Comparison of ENCODE assay signal across 24 mouse cellular contexts in the genomic region with DNA sequence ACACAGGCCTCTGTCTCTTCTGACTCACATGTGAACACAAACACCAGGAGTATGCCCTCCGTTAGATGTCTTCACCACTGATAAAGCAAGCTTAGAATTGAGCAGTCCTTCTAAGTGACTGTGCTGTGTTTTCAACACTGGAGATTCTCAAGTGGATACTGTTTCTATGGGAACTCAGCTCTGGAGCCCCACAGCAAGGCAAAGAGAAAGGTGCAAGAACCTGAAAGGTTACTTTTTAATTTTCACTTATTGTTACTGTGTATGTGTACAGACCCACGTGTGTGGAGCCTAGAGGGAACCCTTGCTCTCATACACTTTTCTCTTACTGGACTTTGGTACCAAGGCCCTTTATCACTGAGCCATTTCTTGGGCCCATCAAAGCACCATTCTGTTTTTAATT.
DNase-seq lines count a peak whose midpoint lies in the region; ATAC-seq and TF ChIP-seq lines count a peak whose summit lies in the region.
"Had no signal": no experiment of that assay in that cellular context is flagged by ENCODE, and none has a peak within 500 bp of the region (broad histone marks: within the 10 kb centered on the region; RNA-seq: fewer than 3 reads in every experiment).

No protein-coding gene starts in this region.

- ATAC-seq in kidney, embryonic 15.5 days (replicated peaks; ENCODE audit: low FRiP score) = no peak
- no peak for ATAC-seq in kidney, postnatal 0 days (replicated peaks; ENCODE audit: low FRiP score, low read depth)
- ATAC-seq: activated CD4-positive, CD25-positive, alpha-beta regulatory T cell, adult 4 months; CD4-positive, CD25-positive, alpha-beta regulatory T cell, adult 4 months; forebrain, embryonic 13.5 days; forebrain, embryonic 15.5 days; Patski had no signal

- 66% methylated on average over 2 of the region's 2 CpGs for WGBS in kidney, embryonic 15.5 days
- whole genome bisulfite sequencing in kidney, postnatal 0 days = 56% methylated on average over 2 of the region's 2 CpGs

- TF ChIP-seq CTCF in kidney, postnatal 0 days (IDR thresholded peaks at IDR 0.05; ENCODE audit: low read depth) = no peak

- no peak overlapping the region for H3K9ac ChIP-seq in kidney, embryonic 15.5 days
- no peak overlapping the region for H3K9ac ChIP-seq in kidney, postnatal 0 days (ENCODE audit: low read depth, low read length)
- H3K9ac ChIP-seq: embryonic facial prominence, embryonic 12.5 days; forebrain, embryonic 13.5 days; forebrain, embryonic 15.5 days had no signal

- intact Hi-C loops in heart, postnatal 10 days (cut with DNase I) = no loop called here

- no peaks in the 10 kb centered on the region for H3K27me3 ChIP-seq in kidney, embryonic 15.5 days
- no peaks in the 10 kb centered on the region for H3K27me3 ChIP-seq in kidney, postnatal 0 days (ENCODE audit: insufficient read depth, low read length)
- H3K27me3 ChIP-seq: CH12.LX; embryonic facial prominence, embryonic 12.5 days; forebrain, embryonic 13.5 days; forebrain, embryonic 15.5 days; Patski had no signal

- peaks cover 95% of the 10 kb centered on the region for H3K36me3 ChIP-seq in kidney, embryonic 15.5 days
- H3K36me3 ChIP-seq in kidney, postnatal 0 days (ENCODE audit: insufficient read depth, low read length) = peaks cover 55% of the 10 kb centered on the region
- H3K36me3 ChIP-seq: G1E had no signal

- no peak overlapping the region for H3K4me3 ChIP-seq in kidney, embryonic 15.5 days (replicated peaks)
- no peak overlapping the region for H3K4me3 ChIP-seq in kidney, postnatal 0 days (replicated peaks; ENCODE audit: low read depth, low read length)
- H3K4me3 ChIP-seq: embryonic facial prominence, embryonic 10.5 days; embryonic facial prominence, embryonic 12.5 days; forebrain, embryonic 13.5 days; forebrain, embryonic 15.5 days had no signal

- DNase-seq in heart, adult 11 months = peak; percentile 14
- no peak for DNase-seq in heart, postnatal 10 days
- no peak for DNase-seq in kidney, postnatal 10 days
- no peak for DNase-seq in kidney, postnatal 0 days (ENCODE audit: low spot score)
- DNase-seq in kidney, adult 11 months = no peak
- DNase-seq: adrenal gland, adult 8-10 months; adrenal gland, postnatal 14 days; adrenal gland, postnatal 36 days; B cell, adult 2 months; cerebellum, adult 11-12 months; cerebellum, adult 2 months; cerebellum, adult 9-10 months; cerebellum, postnatal 10 days; cerebellum, postnatal 25 days had no signal

- H3K4me1 ChIP-seq in kidney, embryonic 15.5 days = peaks cover 11% of the 10 kb centered on the region; the same call in 1 of the 2 replicates
- H3K4me1 ChIP-seq in kidney, postnatal 0 days (replicated peaks; ENCODE audit: insufficient read depth, low read length) = no peaks in the 10 kb centered on the region; the same call in 1 of the 2 replicates
- H3K4me1 ChIP-seq: embryonic facial prominence, embryonic 10.5 days; embryonic facial prominence, embryonic 12.5 days; forebrain, embryonic 13.5 days; forebrain, embryonic 15.5 days had no signal

- peak overlapping the region; percentile 9; the same call in 1 of the 2 replicates for H3K27ac ChIP-seq in kidney, embryonic 15.5 days
- H3K27ac ChIP-seq in kidney, postnatal 0 days = 0 out of 2 replicates have a peak overlapping the region, but pooled peaks have one; percentile 25
- H3K27ac ChIP-seq: embryonic facial prominence, embryonic 10.5 days; embryonic facial prominence, embryonic 12.5 days; forebrain, embryonic 13.5 days; forebrain, embryonic 15.5 days had no signal

- H3K4me2 ChIP-seq in kidney, embryonic 15.5 days = no peak overlapping the region
- H3K4me2 ChIP-seq in kidney, postnatal 0 days (ENCODE audit: low read length) = no peak overlapping the region
- H3K4me2 ChIP-seq: embryonic facial prominence, embryonic 12.5 days; forebrain, embryonic 13.5 days; forebrain, embryonic 15.5 days had no signal

- H3K9me3 ChIP-seq in kidney, embryonic 15.5 days (replicated peaks) = 0 out of 2 replicates have a peak, but pooled peaks cover 5% of the 10 kb centered on the region
- H3K9me3 ChIP-seq in kidney, postnatal 0 days (replicated peaks; ENCODE audit: low read length) = no peaks in the 10 kb centered on the region
- H3K9me3 ChIP-seq: embryonic facial prominence, embryonic 10.5 days; embryonic facial prominence, embryonic 12.5 days; forebrain, embryonic 13.5 days; forebrain, embryonic 15.5 days had no signal
